Mouse (Mus musculus): ENCODE measurements at regions not wholly inside any gene's neighbourhood (a gene's known extent, or its start where the extent isn't known, plus 50 kb on each side); places are given as distances from the start of the nearest gene placed in this dataset.

DNA sequence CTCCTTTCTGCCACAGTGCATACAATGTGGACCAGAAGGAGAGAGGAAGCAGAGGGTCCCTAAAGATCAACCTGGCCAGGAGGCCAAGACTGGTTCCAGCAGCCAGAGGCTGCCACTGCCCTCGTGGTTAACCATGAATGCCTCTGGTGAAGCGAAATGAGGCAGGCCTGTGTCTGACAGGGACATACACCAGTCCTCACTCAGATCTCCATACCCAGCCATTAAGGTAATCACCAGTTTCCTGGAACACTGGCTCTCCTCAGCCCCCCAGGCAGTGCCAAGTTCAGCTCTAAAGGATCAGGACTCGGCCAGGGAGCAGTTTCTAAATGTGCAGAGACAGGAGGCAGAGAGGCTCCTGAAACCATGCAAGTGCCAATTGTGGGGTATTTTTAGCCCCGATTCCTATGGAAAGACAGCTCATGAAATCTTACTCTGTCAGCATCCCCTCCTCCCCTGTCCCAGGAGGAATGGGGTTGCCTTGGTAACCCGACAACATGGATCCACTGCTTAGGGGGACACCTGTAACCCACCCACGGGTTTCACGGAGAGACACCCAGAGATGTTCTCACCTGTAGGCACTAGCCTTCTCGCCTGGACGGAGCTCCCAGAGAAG, 103.6 kb downstream of the Ier5 start:
- no peak for DNase-seq (ENCODE audit: extremely low spot score)

DNA sequence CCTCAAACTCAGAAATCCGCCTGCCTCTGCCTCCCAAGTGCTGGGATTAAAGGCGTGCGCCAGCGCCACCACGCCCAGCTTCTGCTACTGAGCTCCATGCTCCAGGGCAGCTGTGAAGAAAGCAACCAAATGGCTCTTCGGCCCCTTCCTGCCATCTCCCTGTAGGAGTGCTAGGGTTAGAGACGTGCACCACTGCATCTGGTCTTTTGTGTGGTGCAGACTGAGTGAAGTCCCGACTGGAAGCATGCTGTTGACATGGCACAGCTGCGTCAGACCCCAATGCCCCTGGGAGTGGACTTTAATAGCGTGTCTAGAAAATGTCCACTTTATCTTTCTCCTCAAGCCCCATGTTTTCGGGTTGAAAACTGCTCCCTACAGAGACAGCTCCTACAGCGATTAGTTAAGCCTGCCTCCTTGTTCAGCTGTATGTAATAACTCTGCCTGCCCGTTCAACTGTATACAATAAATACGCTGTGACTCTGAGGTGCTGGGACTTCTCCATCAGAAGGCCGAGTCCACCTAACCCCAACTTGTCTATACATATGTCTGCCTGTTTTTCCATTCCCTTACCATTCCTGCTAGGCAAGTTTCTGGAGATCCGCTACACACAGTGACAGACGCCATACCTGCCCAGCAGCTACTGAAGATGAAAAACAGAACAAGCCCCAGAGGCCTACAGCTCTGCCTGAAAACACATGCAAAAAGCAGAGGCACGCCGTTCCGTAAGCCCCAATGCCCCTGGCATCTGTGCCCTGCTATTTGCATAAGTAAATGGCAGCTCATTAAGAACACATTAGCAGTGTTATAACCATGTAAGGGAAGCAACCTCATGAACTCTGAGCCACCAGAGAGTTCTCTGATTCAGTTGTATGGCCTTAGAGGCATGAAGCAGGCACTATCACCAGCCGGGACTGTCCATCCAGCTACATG, 105.2 kb downstream of the Ier5 start:
- no peak for DNase-seq (ENCODE audit: extremely low spot score)

DNA sequence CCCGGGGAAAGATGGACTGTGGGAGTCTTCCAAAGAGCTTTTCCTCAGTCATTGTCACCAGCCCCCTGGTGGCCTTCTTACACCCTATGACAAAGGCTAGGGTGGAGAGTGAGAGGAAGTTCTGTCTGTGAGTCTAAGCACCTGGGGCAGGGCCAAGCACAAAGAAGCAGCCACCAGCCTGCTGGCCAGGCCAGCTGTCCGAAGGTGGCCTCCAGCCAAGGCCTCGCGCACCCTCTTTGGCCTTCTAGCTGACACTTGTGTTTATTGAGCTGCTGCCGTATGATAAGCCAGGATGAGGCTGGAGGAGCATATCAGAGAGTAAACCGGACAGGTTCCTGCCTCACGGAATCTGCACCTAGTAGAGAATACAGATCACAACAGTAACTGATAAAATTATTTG, 99.0 kb upstream of the Cacna1e start:
- DNase-seq (ENCODE audit: extremely low spot score): no peak

- DNase-seq (ENCODE audit: extremely low spot score): no peak
These were observed 98.5 kb upstream of the Cacna1e start for GRCm38 (mm10) chr1:154982836-154983235.

GRCm38 (mm10) chr1:154981687-154982086, 97.4 kb upstream of the Cacna1e start:
- DNase-seq (ENCODE audit: extremely low spot score): no peak

DNA sequence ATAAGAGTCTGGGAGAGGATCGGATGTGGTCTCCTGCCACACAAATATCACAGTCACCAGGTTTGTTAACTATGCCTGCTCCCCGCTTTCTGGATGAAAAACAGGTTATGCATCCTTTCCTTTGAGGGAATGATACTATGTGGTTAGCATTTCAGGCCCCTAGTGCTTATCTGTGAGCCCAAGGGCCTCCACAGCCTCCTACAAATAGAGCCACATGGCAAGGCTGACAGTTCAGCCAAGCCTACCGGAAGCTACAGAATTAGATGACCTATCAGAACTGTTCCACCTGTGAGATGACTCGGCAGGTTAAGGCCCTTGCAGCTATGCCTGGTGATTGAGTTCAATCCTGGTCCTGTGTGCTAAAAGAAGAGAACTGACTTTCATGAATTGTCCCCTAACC, 91.4 kb upstream of the Cacna1e start:
- DNase-seq (ENCODE audit: extremely low spot score): no peak

GRCm38 (mm10) chr1:154961271-154961670, 77.0 kb upstream of the Cacna1e start:
- no peak for DNase-seq (ENCODE audit: extremely low spot score)

GRCm38 (mm10) chr1:154956625-154957031, 72.3 kb upstream of the Cacna1e start:
- DNase-seq (ENCODE audit: extremely low spot score): no peak

GRCm38 (mm10) chr1:154952679-154953078, 68.4 kb upstream of the Cacna1e start:
- DNase-seq (ENCODE audit: extremely low spot score): no peak
